In the genomic region with DNA sequence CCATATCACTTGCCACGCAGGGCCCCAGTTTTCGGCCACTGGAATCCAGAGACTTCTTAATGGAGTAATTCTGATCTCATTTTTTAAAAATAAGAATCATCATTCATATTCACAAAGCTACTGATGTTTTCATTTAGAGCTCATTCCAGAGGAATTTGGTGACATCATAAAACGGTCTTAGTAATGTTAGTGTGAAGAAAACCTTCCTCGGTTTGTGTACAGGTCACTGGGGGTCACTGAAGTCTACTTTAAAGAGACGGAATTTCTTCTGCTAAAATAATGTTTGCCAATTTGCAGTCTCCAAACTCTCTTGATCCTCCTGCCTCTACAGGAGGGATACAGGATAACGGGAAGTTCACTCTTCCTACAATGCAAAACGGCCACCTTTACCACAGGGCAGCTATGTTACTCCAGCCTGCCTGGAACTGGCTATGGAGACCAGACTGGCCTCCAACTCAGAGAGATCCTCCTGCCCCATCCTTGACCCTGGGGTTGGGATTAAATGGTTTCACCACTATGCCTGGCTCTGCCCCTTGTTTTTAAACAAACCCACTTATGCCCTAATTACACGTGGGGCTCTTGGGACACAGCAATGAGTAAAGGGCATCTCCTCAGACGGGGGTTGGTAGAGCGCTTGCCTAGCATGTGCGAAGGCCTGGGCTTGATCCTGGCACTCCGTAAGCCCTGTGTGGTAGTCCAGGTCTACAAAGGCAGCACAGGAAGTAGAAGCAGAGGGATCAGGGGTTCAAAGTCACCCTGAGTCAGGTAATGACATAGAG, we compare ENCODE assay signal across 13 mouse cellular contexts.
"Had no signal": no experiment of that assay in that cellular context is flagged by ENCODE, and none has a peak within 500 bp of the region (broad histone marks: within the 10 kb centered on the region; RNA-seq: fewer than 3 reads in every experiment).

No protein-coding gene starts in this region.

- H3K9ac ChIP-seq: liver, embryonic 14.5 days; neural tube, embryonic 12.5 days had no signal

- H3K9me3 ChIP-seq: limb, embryonic 10.5 days; midbrain, embryonic 10.5 days; neural tube, embryonic 12.5 days had no signal

- H3K4me2 ChIP-seq: neural tube, embryonic 12.5 days had no signal

- H3K4me1 ChIP-seq: neural tube, embryonic 12.5 days had no signal

- H3K27ac ChIP-seq: kidney, postnatal 0 days; layer of hippocampus, adult 2 months; limb, embryonic 10.5 days; liver, embryonic 14.5 days; midbrain, embryonic 10.5 days; neural tube, embryonic 12.5 days; stomach, postnatal 0 days had no signal

- DNase-seq: kidney, postnatal 4 days; lung, adult 2 months; lung, postnatal 36 days; midbrain, embryonic 14.5 days; thymus, postnatal 4 days had no signal

- H3K4me3 ChIP-seq: layer of hippocampus, adult 2 months; limb, embryonic 10.5 days; midbrain, embryonic 10.5 days; neural tube, embryonic 12.5 days had no signal

- ATAC-seq: lung, postnatal 0 days had no signal

- H3K27me3 ChIP-seq: neural tube, embryonic 12.5 days had no signal
